Mouse (Mus musculus) stomach, embryonic 15.5 days (tissue): ENCODE measurements around the gene Ugt1a7c. TPM values are rescaled to one million over a fixed set of nuclear protein-coding genes. Genes with fewer than 3 reads are reported as not detected.

ENCODE experiments used
- ATAC-seq: fragments of 200-750 bp; cut with Nextera tagmentation; 2 replicates; pipeline ENCODE4 v1.8.0; 2017; ENCODE audit warnings: low read depth, moderate number of reproducible peaks, moderate TSS enrichment; ENCODE audit not compliant: insufficient read depth, low FRiP score
- H3K27ac ChIP-seq: fragments of 300-500 bp; sonication (generic); 2 replicates; pipeline ENCODE4 v1.5.1; 2015; ENCODE audit warnings: mild to moderate bottlenecking, inconsistent platforms
- H3K27me3 ChIP-seq: fragments of 300-500 bp; sonication (generic); replicated peaks from 2 replicates; pipeline ENCODE4 v1.6.1; 2015; ENCODE audit warnings: inconsistent platforms
- H3K36me3 ChIP-seq: fragments of 300-500 bp; sonication (generic); 2 replicates; pipeline ENCODE4 v1.6.1; 2015; ENCODE audit warnings: inconsistent platforms
- H3K4me1 ChIP-seq: fragments of 300-500 bp; sonication (generic); 2 replicates; pipeline ENCODE4 v1.6.1; 2015; ENCODE audit warnings: inconsistent platforms
- H3K4me2 ChIP-seq: fragments of 300-500 bp; sonication (generic); 2 replicates; pipeline ENCODE4 v1.6.1; 2015; ENCODE audit warnings: mild to moderate bottlenecking, inconsistent platforms
- H3K4me3 ChIP-seq: fragments of 300-500 bp; sonication (generic); replicated peaks from 2 replicates; pipeline ENCODE4 v1.5.1; 2015; ENCODE audit warnings: inconsistent platforms
- H3K9ac ChIP-seq: fragments of 300-500 bp; sonication (generic); 2 replicates; pipeline ENCODE4 v1.6.1; 2015; ENCODE audit warnings: inconsistent platforms
- H3K9me3 ChIP-seq: fragments of 300-500 bp; sonication (generic); 2 replicates; pipeline ENCODE4 v1.6.1; 2016; ENCODE audit warnings: inconsistent platforms
- WGBS: fragments of 180-500 bp; shearing (Covaris S2); methylation state at CpG from one replicate; pipeline ENCODE4 v1.1.7; 2015; 5-methylcytosine and 5-hydroxymethylcytosine counted together
- polyA plus RNA-seq: library from polyadenylated mRNA; unstranded; fragments of >200 nt; fragmentation: Nextera tagmentation; extraction: Ambion mirVana; gene quantifications from 2 replicates; pipeline ENCODE4 v1.2.1, GENCODE M21; 2015

Gene Ugt1a7c
- polyA plus RNA-seq, 1 experiment from 2014 or later: 12.5 TPM

- Histone ChIP-seq H3K9ac (no peak overlapping the region), H3K36me3 (no peaks in the 10 kb centered on the region), H3K27ac (no peak overlapping the region), H3K4me3 (no peak overlapping the region), H3K4me1 (peaks cover 5% of the 10 kb centered on the region; the same call in 1 of the 2 replicates), H3K27me3 (no peaks in the 10 kb centered on the region), H3K9me3 (no peaks in the 10 kb centered on the region), H3K4me2 (no peak overlapping the region)
- WGBS: 67% methylated on average over 2 of the region's 2 CpGs
- peak; percentile 72; the same call in 1 of the 2 replicates for ATAC-seq
Measured at GRCm38 (mm10) chr1:88206843-88207479, 112.1 kb downstream of the Ugt1a7c start.

GRCm38 (mm10) chr1:88211812-88212211 is 117.0 kb downstream of the Ugt1a7c start, which contains the start of gene Ugt1a1:
Gene Ugt1a1, plus strand, starts transcription at chr1:88211959.
- H3K9me3 ChIP-seq: peaks cover 7% of the 10 kb centered on the region; the same call in 1 of the 2 replicates
- no peaks in the 10 kb centered on the region for H3K36me3 ChIP-seq
- WGBS: 63% methylated on average over 8 of the region's 8 CpGs
- no peak within 1 kb of the TSS for H3K9ac ChIP-seq
- no peak within 1 kb of the TSS for H3K4me3 ChIP-seq
- no peak within 1 kb of the TSS for H3K27ac ChIP-seq
- H3K4me1 ChIP-seq: no peaks in the 10 kb centered on the region
- no peak within 1 kb of the TSS for H3K4me2 ChIP-seq
- H3K27me3 ChIP-seq: no peaks in the 10 kb centered on the region
- ATAC-seq: peak; percentile 19; the same call in 1 of the 2 replicates

- H3K27me3 ChIP-seq: no peaks in the 10 kb centered on the region
- H3K36me3 ChIP-seq: no peaks in the 10 kb centered on the region
- no peak overlapping the region for H3K4me2 ChIP-seq
- no peak overlapping the region for H3K27ac ChIP-seq
- no peak overlapping the region for H3K9ac ChIP-seq
- H3K4me1 ChIP-seq: no peaks in the 10 kb centered on the region
- H3K4me3 ChIP-seq: no peak overlapping the region
- H3K9me3 ChIP-seq: peaks cover 14% of the 10 kb centered on the region
- 61% methylated on average over 8 of the region's 8 CpGs for WGBS
- 0 out of 2 replicates have a peak, but pooled peaks have one; percentile 6 for ATAC-seq
Measured at GRCm38 (mm10) chr1:88212341-88213045, 117.6 kb downstream of the Ugt1a7c start.

GRCm38 (mm10) chr1:88213061-88213460 is 118.2 kb downstream of the Ugt1a7c start:
- H3K9ac ChIP-seq: no peak overlapping the region
- WGBS: 76% methylated on average over 1 of the region's 1 CpGs
- no peak overlapping the region for H3K4me2 ChIP-seq
- no peaks in the 10 kb centered on the region for H3K27me3 ChIP-seq
- H3K36me3 ChIP-seq: no peaks in the 10 kb centered on the region
- no peak overlapping the region for H3K4me3 ChIP-seq
- H3K9me3 ChIP-seq: peaks cover 16% of the 10 kb centered on the region
- no peaks in the 10 kb centered on the region for H3K4me1 ChIP-seq
- ATAC-seq: no peak
- H3K27ac ChIP-seq: no peak overlapping the region

GRCm38 (mm10) chr1:88213766-88214461 is 119.1 kb downstream of the Ugt1a7c start:
- no peak overlapping the region for H3K27ac ChIP-seq
- ATAC-seq: no peak
- H3K9ac ChIP-seq: no peak overlapping the region
- H3K4me1 ChIP-seq: no peaks in the 10 kb centered on the region
- 76% methylated on average over 2 of the region's 2 CpGs for WGBS
- H3K27me3 ChIP-seq: no peaks in the 10 kb centered on the region
- H3K4me3 ChIP-seq: no peak overlapping the region
- H3K9me3 ChIP-seq: peaks cover 16% of the 10 kb centered on the region
- no peak overlapping the region for H3K4me2 ChIP-seq
- H3K36me3 ChIP-seq: no peaks in the 10 kb centered on the region

- H3K4me2 ChIP-seq: no peak overlapping the region
- H3K36me3 ChIP-seq: no peaks in the 10 kb centered on the region
- peaks cover 16% of the 10 kb centered on the region for H3K9me3 ChIP-seq
- no peak for ATAC-seq
- H3K27ac ChIP-seq: no peak overlapping the region
- H3K9ac ChIP-seq: no peak overlapping the region
- H3K4me3 ChIP-seq: no peak overlapping the region
- 74% methylated on average over 2 of the region's 2 CpGs for WGBS
- H3K4me1 ChIP-seq: no peaks in the 10 kb centered on the region
- H3K27me3 ChIP-seq: no peaks in the 10 kb centered on the region
Measured at GRCm38 (mm10) chr1:88214462-88214952, 119.6 kb downstream of the Ugt1a7c start.

- H3K9ac ChIP-seq: no peak overlapping the region
- no peak overlapping the region for H3K4me2 ChIP-seq
- no peaks in the 10 kb centered on the region for H3K27me3 ChIP-seq
- peaks cover 16% of the 10 kb centered on the region for H3K9me3 ChIP-seq
- H3K36me3 ChIP-seq: no peaks in the 10 kb centered on the region
- H3K4me1 ChIP-seq: no peaks in the 10 kb centered on the region
- no peak overlapping the region for H3K4me3 ChIP-seq
- ATAC-seq: no peak
- WGBS: 70% methylated on average over 10 of the region's 10 CpGs
- no peak overlapping the region for H3K27ac ChIP-seq
Measured at GRCm38 (mm10) chr1:88215466-88216380, 120.9 kb downstream of the Ugt1a7c start.

GRCm38 (mm10) chr1:88216551-88216950 is 121.7 kb downstream of the Ugt1a7c start:
- no peak for ATAC-seq
- H3K9ac ChIP-seq: no peak overlapping the region
- 60% methylated on average over 2 of the region's 2 CpGs for WGBS
- H3K36me3 ChIP-seq: no peaks in the 10 kb centered on the region
- H3K4me2 ChIP-seq: no peak overlapping the region
- H3K4me3 ChIP-seq: no peak overlapping the region
- no peaks in the 10 kb centered on the region for H3K4me1 ChIP-seq
- H3K27ac ChIP-seq: no peak overlapping the region
- H3K27me3 ChIP-seq: no peaks in the 10 kb centered on the region
- peaks cover 16% of the 10 kb centered on the region for H3K9me3 ChIP-seq

GRCm38 (mm10) chr1:88217144-88217543 is 122.3 kb downstream of the Ugt1a7c start:
- H3K4me1 ChIP-seq: no peaks in the 10 kb centered on the region
- H3K36me3 ChIP-seq: no peaks in the 10 kb centered on the region
- no peak overlapping the region for H3K4me3 ChIP-seq
- H3K9ac ChIP-seq: no peak overlapping the region
- no peak for ATAC-seq
- no peaks in the 10 kb centered on the region for H3K27me3 ChIP-seq
- H3K4me2 ChIP-seq: no peak overlapping the region
- no peak overlapping the region for H3K27ac ChIP-seq
- 63% methylated on average over 2 of the region's 2 CpGs for WGBS
- H3K9me3 ChIP-seq: peaks cover 16% of the 10 kb centered on the region

- 37% methylated on average over 3 of the region's 3 CpGs for WGBS
- H3K27ac ChIP-seq: no peak overlapping the region
- H3K9me3 ChIP-seq: peaks cover 16% of the 10 kb centered on the region
- ATAC-seq: no peak
- H3K27me3 ChIP-seq: no peaks in the 10 kb centered on the region
- no peak overlapping the region for H3K4me2 ChIP-seq
- H3K4me1 ChIP-seq: no peaks in the 10 kb centered on the region
- no peak overlapping the region for H3K4me3 ChIP-seq
- H3K9ac ChIP-seq: no peak overlapping the region
- H3K36me3 ChIP-seq: no peaks in the 10 kb centered on the region
Measured at GRCm38 (mm10) chr1:88217576-88217975, 122.7 kb downstream of the Ugt1a7c start.

- Histone ChIP-seq H3K36me3 (no peaks in the 10 kb centered on the region), H3K4me1 (no peaks in the 10 kb centered on the region), H3K27me3 (no peaks in the 10 kb centered on the region), H3K9ac (no peak overlapping the region), H3K27ac (no peak overlapping the region), H3K9me3 (peaks cover 16% of the 10 kb centered on the region), H3K4me2 (no peak overlapping the region), H3K4me3 (no peak overlapping the region)
- 74% methylated on average over 9 of the region's 9 CpGs for WGBS
- no peak for ATAC-seq
Measured at GRCm38 (mm10) chr1:88218051-88218450, 123.2 kb downstream of the Ugt1a7c start.
